Mouse (Mus musculus) urinary bladder, postnatal 10 days (tissue): ENCODE measurements at regions not wholly inside any gene's neighbourhood (a gene's known extent, or its start where the extent isn't known, plus 50 kb on each side); places are given as distances from the start of the nearest gene placed in this dataset.

Experiments used
- DNase-seq: peaks from one replicate; pipeline ENCODE4 v3.0.0; 2022; ENCODE audit warnings: low spot score

DNA sequence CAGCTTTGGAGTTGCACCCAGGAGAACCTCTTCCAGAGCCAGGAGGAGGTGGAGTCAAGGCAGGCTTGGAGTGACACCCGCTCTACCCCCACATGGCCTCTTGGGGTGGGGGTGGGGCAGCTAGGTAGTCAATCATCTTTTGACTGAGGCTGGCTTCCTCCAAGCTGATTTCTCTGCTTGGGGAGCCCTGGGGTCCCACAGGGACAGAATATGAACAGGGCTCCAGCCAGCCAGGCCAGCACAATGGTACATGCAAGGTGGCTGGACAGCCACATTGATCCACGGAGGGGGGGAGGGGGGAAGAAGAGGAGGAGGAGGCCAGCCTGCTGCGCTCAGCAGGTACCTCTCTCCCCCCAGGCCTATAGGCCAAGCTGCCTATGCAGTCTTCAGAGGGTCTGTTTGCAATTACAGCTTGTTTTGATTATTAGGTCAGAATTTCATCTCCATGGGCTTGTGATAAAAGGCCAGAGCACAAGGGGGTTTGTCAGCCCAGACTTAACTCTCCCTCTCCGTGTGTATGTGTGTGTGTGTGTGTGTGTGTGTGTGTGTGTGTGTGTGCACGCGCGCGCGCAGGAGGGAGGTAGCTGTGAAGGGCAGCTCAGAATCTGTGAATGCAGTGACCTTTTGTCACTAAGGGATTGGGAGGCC lies 120.5 kb upstream of the Zmiz1 start:
- no peak for DNase-seq

DNA sequence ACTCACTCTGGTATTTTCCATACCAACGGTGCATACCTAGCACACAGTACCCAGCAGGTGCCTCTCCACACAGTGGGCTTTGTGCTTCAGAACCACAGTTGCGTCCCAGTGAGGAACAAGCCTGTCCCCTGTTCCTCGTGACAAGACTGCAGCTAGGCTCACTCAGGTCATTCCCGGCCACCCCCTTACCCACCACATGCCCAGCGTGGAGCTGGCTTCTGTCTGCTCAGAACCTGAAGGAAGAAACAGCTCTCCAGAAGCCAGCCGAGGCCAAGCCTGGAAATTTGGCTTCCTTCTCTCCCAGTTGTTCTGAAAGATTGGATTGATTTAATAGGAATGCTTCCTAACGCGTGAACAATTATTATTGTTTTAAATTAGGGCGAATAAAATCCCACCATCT lies 118.1 kb upstream of the Zmiz1 start:
- DNase-seq, result no peak

DNA sequence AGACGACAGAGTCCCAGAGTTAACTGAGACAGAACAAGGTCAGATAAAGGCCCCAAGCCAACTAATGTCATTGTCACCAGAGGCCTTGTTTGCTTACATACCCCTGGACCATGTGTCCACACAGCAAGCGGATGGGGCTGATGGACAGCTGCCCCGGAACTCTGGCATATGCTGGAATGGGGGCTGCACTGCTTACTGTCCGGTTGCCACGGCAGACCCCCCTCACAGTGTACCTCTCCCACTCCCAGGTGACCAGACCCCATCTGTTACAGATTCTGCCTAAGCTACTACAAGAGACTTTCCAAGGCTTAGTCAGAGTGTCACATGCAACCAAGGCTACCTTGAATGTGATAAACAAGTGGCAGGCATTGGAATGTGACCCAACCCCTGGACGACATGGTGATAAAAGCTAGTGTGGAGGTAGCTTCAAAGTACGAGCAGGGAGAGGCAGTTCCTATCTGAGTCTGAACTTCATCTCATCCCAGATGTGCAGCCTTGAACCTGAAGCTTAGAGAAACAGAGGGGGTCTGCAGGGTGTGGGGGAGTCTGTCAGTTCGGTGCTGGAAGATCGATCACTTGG lies 117.0 kb upstream of the Zmiz1 start:
- no peak for DNase-seq

DNA sequence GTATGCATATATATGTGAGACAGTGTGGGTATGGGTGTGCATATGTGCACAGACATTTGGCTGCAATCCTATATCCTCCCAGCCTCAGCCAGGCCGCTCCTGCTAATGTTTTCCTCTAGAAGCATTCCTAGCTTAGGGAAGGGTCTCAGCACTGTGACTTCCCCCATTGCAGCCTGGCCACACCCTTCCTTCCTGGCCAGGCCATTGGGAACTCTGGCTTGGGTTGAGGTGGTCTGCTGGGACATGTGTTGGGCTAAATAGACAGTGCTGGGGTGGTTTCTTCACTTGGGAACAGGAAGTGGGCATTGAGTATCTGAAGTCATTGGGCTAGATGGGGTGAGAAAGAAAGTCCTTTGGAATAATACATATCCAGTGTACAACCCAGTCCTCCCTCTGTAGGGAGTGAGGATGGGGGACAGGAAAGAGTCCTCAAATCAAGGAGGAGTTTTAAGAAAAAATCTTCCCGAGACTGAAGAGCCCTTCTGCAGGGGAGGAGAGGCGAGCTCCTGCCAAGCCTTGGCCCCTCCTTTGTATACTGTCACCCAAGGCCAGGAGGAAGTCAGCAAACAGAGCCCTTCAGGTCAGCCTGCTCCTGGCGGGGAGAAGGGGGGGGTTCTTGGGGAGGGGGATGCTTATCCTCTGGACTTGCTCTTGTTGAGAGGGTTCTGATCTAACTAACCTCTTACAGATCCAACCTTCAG lies 116.0 kb upstream of the Zmiz1 start:
- DNase-seq, result no peak

DNA sequence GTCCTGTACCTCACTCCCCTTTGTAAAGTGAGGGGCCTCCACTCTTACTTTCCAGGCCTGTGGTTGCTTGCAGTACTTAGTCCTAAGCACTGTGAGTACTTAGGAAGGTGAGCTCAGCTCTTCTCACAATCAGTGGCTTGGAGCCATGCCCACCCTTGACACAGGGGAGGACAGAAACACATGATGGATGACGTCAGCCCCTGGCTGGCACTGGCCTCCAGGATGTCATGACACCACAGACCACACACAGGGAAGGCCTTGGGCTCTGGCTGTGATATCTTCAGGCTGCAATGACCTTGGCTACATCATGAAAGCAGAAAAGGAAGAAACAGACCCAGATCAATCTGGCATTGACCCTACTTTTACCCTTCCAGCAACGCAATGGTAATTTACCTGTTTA lies 113.0 kb upstream of the Zmiz1 start:
- DNase-seq, result no peak

DNA sequence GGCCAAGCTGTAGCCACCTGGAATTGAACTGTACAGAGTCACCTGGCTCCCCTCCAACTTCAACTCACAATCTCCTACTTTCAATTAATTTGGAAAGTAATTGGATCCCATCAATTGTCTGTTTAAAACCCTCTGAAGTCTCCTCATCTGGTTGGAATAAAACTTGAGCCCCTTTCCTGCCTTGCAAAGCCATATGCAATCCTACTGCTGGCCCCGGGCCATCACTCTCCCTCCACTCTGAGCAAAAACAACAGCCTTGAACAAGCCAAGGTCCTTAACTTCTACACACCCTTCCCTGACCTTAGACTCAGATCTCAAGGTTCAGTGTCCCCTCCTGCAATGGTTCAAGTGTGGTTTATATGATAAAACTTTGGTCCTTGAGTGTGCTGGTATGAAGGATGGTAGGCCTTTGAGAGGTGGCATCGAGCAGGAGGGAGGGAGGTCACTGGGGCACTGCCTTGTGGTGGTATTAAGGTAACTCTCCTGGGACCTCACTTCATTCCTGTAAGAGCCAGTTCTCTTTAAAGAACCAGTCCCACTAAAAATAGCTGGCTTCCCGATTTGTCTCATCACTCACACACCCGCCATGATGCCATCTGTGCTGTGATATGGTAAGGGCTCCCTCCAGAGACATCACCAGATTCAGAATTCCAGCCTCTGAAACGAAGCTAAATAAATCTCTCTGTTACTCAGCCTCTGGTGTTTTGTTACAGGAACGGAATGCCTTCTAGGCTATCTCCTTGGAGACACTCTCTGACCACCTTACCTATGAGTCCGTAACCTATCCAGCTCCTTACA lies 112.0 kb upstream of the Zmiz1 start:
- DNase-seq, result no peak

DNA sequence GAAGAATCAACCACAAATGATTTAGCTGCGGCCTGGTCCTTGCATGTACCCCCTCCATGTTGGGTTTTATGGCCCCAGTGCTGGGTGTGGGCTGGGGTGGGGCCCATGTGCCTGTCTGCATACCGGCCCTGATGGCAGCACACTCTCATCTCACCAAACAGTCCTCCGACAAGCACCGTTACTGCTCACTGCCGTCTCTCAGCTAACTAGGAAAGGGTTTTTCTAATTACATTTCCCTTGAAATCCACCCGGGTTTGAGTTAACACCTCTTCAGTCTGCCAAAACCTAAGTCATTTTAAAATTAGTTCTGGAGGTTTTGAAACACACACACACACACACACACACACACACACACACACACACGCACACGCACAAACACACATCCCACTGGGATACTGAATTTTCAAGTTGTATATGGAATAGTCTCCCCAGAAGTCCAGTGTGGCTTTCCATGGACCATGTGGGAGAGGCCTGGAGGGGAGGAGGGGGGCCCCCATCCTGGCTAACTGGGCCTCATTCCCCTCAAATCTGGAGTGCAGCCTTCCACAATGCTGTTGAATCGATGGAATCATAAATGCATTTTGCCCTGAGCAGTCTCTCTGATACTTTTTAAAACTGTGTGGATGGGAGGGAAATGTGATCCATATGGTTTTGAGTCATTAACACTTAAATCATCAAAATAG lies 108.6 kb upstream of the Zmiz1 start:
- DNase-seq, result no peak

DNA sequence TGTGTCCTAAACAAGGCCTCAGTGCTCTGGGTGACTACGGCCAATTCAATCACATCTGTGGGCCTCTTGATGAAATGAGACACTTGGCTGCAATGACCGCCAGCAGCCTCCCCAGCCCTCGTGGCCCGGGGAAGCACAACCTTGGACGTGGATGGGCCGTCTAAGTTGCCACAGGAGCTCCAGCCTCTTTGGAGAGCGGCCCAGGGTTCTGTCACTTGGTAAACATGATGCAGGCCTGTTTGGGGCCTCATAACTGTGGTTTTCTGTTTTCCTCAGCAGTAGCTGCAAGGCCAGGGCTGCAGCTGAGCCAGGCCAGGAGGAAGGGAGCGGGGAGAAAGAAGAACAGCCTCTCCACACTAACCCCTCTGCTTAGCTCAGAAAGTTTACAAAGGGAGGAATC lies 105.2 kb upstream of the Zmiz1 start:
- DNase-seq, result no peak

DNA sequence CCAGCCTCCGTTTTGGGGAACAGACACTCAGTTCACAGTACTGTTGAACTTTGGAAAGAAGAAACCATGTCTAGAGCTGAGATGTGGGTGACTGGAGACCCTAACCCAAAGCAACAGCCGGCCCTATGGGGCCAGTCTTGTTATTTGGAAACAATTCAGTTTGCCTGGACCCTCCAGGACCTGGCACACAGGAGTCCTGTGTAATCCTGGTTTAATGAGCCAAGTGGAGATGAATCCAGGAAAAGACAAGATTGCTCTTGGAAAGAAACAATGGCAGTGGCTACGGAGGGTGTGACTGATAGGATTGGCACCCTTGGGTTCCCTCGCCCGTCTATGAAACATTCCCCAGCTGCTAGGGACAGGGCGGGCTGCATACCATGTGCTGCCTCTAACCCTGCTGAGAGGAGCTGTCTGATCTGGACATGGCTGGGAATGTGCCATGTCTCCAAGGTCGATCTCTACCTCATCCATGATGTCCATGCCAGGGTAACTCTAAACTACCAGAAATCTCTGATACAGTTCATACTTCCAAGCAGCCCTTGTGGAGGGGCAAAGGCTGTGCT lies 104.6 kb upstream of the Zmiz1 start:
- no peak for DNase-seq

DNA sequence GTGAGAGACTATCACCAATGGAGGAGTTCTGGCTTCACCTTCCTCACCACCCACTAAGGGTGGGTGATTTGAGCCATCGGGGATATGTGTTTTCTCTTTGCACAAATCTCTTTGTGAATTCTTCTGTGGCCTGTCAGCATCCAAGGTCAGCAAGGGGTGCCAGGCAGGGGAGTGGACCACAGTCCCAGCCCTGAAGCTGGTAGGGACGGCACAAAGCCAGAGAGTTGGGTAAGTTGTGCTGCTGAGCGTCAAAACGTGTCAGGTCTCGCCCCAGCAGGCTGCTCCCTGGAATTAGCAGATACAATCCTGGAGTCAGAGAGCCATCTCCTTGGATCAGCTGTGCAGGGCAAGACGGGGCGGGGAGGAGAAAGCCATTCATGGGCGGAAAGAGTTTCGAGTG lies 101.2 kb upstream of the Zmiz1 start:
- no peak for DNase-seq

DNA sequence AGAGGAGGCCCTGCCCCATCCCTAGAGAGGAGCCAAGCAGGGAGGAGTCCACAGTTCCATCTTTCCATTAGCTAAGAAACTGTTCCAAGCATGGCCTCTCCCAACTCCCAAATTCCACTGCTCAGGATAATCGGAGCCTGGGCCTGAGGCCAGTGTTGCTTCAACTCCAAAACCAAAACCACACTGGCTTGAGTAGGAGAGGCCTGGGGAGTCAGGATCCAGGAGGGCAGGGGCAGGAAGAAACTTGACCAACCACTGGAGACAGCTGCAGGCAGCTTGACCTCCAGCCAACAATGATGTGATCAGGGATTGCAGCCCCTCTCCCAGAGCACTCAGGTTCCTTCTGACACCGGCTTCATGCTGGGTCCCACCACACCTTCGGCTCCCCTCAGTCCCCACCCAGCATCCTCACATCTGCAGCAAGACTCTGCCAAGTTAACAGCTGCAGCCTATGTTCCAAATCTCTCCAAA lies 99.1 kb upstream of the Zmiz1 start:
- DNase-seq, result no peak

DNA sequence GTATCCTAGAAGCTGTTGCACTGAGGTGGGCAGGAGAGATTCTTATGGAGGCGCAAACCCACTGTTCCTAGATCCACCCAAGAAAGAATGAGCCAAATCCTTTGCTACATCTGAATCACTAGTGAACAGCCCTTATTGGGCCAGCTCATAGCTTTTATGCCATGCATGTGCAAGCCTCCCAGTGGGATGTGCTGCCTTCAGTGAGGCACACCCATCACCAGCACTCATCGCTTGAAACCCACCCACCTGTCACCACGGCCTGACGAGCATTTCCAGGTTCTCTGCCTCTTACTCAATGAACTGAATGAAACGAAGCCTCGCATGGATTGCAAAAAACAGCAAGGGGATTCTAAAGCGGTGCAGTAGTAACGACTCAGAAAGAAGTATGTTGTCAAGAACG lies 98.3 kb upstream of the Zmiz1 start:
- DNase-seq, result no peak

DNA sequence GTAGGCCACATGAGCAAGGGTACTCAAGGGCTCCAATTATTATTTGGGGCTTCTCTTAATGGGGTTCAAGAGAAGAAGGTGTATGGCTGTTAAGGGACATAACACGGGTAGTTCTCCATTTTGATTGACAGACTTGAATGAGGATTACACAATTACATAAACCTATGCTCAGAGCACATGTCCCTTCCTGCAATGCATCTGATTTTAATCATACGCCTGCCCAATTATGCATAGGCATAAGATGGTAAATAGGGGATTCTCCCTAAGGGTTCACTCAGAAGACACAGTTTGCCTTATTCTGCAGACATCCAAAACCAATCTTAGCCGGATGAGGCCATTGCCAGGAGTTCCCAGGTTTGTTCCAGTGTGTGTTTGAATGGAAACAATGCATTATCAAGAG lies 97.9 kb upstream of the Zmiz1 start:
- no peak for DNase-seq

DNA sequence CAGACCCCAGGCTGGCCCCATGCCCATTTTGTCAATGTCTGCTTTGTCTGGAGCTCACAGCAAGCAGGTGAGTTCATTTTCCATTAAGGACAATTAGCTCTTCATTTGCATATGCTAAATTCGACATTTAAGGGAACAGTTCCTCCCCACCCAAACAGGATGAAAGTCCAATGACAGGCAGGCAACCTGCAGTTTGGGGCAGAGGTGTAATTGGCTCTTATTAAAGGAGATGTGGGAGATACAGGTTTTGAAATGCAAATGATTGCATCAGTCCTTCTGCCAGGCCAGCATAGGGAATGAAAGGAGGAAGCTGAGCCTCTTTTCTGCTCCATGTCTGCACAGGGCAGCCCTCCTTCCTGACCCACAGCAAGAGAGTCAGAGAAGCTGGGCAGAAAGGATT lies 96.2 kb upstream of the Zmiz1 start:
- no peak for DNase-seq

DNA sequence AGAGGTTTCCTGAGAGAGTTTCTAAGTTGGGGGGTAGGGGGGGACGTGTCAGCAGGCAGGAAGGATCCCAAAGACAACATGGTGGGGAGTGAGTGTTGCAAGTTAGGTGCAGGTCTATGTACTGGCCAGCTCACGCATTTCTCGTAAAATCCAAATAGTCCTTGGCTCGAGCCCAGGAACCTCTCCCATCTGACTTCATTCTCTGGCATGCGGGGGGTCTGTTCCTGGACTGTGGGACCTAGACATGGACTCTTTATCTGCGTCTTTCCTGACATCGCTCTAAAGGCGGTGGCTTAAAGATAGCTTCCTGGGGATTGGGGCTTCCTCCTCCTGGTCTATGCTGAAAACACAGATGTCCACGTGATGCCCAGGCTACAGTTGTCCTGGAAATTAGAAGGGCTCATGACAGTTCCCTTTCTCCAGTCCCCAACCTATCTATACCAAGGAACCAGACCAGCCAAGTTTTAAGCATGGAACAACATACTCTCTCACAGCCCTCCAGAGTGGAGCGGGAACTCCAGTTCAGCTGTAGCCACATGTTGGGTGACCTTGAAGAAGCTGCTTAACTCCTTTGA lies 93.7 kb upstream of the Zmiz1 start:
- no peak for DNase-seq

DNA sequence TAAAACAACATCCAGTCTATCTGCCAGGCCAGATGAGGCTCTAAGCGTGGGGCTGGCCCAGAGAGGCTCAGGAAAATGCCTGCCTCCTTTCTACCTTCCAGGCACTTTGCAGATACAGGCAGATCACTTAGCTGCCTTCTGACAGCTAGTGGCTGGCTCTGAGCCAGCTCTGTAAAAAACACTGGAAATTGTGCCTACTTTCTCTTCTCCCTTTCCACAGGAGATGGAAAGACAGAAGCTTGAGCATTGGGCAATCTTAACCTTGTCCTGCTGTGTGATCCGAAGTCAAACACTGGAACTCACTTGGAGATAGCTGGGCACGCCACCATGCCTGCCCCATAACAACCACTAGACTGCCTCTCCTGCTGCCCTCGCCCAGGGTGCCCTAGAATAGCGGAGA lies 93.0 kb upstream of the Zmiz1 start:
- DNase-seq, result no peak

DNA sequence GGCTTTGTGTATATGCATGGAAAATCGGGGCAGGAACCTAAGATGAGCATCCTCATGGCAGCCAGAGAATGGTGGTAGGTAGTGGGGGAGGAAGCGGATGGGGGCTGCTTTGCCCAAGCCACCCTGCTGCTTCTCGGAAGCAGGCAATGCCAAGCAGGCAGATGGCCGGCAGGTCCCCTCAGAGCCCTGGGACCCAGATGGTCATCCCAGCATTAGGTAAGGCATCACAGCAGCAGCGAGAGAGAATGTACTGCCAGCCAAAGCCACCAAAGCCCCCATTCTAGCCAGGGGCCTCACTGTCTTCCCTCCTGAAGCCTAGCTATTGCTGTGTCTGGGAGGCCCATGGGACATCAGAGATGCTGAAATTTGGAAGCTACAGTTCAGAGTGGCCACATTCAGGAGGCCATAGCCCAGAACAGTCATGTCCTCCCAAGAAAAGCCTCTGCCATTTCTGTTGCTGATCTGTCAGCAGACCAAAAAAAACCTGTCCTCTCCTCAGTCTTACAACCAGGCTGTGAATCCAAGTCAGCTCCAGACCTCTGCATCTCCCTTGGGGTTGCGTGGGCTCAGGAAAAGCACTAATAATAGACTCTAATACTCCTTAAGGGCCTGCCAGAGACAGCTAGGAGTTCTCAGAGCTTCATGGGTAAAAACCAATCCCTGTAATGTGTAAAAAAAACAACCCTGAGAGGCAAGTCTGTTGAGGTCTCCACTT lies 88.5 kb upstream of the Zmiz1 start:
- DNase-seq, result no peak

DNA sequence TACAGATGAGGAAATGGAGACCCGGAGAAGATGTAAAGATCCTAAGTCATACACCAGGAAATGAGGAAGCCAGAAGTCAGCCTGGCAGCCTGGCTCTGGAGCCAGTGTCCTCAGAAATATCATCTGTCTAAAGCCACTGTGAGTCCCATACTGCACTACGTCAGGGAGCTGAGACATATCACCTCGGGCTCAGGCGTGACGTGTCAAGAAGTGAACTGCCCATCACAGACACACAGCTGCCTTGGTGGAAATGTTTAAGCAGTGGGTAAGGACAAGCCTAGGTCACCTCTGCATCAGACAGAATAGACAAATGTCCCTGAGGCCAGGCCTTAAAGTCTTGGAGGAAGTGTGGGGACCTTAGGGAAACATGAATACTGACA lies 88.0 kb upstream of the Zmiz1 start:
- DNase-seq, result no peak

DNA sequence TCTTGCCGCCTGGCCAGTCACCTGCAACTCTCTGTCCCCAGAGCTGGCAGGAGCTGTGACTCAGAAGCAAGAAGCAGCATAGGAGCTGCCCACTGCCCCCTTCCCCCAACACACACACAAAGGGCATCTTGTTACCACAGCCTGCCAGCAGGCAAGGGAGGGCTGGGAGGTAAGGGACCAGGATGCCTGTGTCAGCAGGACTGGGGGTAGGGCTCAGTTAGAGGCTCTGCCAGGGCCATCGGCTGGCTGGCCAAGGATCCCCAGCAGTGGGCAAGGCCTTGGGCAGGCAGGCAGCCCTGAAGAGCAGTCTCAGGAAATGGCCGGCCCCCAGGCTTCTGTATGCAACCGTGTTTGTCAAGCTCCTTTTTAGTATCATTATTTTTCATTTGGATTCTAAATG lies 87.3 kb upstream of the Zmiz1 start:
- no peak for DNase-seq

DNA sequence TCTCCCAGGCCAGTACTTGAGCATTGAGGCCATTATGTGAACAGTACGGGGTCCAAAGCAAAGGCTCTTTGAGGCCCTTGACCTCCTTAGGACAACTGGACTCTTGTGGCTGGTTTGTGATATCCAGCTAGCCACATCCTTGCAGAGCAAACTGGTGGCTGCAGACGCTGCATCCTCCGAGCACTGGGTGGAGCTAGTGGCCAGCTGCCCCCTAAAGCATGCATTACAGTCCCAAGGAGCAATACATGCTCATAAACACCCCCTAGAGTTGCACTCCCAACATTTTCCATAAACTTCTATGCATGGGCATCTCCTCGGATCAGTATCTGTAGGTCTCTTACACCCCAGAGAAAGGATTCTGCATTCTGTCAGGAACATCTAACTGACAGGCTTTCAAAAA lies 86.4 kb upstream of the Zmiz1 start:
- DNase-seq, result no peak

DNA sequence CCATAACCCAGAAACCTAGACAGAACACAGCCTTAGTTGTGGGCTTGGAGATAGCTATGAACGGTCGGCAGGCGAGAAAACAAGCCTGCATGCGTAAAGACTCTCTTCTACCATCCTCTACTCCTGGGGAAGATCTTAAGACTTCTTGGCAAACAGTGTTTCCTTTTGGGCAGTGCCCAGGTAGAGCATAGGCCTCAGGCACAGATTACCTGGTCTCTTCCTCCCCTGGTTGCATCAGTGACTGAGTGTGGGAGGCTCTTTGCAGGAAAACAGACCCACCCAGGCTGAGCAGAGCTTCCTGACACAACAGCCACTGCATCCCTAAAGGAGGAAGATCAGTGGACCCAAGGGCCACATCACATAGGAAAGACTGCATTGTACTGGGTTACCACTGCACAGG lies 85.8 kb upstream of the Zmiz1 start:
- DNase-seq, result no peak
